Mouse (Mus musculus): ENCODE results near the gene Tcf7l2.

Gene Tcf7l2

GRCm38 (mm10) chr19:55741439-55741928, at the start of gene Tcf7l2:
Tcf7l2 (plus strand) TSS chr19:55741820.
- DNase-seq, result peak; percentile 9

- DNase-seq, result no peak
These were observed 47.0 kb upstream of the Tcf7l2 start for GRCm38 (mm10) chr19:55694651-55695050.

- DNase-seq, result no peak
These were observed 46.2 kb upstream of the Tcf7l2 start for GRCm38 (mm10) chr19:55695418-55695817.

GRCm38 (mm10) chr19:55698892-55699291, 42.7 kb upstream of the Tcf7l2 start:
- DNase-seq, result no peak

- DNase-seq, result no peak
These were observed 41.4 kb upstream of the Tcf7l2 start for GRCm38 (mm10) chr19:55700214-55700568.

- DNase-seq, result no peak
These were observed 40.9 kb upstream of the Tcf7l2 start for GRCm38 (mm10) chr19:55700569-55701282.

DNA sequence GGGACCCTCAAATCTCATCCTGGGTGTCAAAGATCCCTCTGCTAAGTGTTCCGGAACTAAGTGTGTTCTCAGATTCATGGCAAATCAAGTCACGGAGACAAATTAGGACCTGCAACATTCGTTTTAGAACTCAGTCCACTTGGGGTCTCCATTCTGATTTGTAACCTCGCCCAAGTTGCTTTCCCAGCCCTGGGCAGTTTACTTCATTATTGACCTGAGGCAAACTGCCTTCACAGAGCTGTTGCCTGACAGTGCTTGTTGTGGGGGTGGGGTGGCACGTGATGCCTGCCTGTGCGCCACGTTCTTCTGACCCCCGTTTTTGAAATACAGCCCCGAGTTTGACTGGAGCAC, 40.4 kb upstream of the Tcf7l2 start:
- no peak for DNase-seq

DNA sequence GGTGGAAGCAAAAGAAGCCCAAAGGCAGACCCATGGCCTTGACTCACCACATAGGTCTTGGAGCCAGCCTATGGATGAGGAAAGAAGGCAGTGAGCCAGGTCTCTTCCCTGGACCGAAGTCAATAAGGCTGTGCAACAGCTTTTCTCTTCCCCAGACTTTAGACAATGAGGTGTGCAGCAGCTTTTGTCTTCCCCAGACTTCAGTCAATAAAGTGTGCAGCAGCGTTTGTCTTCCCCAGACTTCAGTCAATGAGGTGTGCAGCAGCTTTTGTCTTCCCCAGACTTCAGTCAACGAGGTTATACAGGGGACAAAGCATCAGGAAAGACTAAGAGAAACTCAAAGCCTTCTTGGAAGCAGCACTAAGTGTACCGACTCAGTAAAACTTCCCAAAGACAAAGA, 39.5 kb upstream of the Tcf7l2 start:
- no peak for DNase-seq

GRCm38 (mm10) chr19:55702716-55703115, 38.9 kb upstream of the Tcf7l2 start:
- DNase-seq, result no peak

- DNase-seq, result no peak
These were observed 37.5 kb upstream of the Tcf7l2 start for GRCm38 (mm10) chr19:55704071-55704470.

- no peak for DNase-seq
These were observed 35.3 kb upstream of the Tcf7l2 start for GRCm38 (mm10) chr19:55706300-55706699.

DNA sequence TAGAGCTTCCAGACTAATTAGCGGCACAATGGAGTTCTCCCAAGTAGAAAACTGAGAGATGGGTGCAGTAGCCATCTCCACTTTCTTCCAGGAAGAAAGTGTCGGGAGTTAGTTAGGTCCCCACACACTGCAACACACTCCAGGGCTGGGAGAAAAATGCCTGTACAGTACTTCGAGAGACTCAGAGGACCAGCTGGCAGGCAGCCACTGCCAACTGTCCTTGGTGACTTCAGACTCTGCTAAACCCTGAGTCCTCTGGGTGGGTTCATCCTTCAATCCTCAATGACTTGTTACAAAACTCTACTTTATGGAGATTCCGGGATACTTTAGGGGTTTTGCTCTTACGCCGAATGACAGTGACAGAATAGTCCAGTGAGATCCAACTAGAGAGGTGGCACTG, 34.8 kb upstream of the Tcf7l2 start:
- no peak for DNase-seq

DNA sequence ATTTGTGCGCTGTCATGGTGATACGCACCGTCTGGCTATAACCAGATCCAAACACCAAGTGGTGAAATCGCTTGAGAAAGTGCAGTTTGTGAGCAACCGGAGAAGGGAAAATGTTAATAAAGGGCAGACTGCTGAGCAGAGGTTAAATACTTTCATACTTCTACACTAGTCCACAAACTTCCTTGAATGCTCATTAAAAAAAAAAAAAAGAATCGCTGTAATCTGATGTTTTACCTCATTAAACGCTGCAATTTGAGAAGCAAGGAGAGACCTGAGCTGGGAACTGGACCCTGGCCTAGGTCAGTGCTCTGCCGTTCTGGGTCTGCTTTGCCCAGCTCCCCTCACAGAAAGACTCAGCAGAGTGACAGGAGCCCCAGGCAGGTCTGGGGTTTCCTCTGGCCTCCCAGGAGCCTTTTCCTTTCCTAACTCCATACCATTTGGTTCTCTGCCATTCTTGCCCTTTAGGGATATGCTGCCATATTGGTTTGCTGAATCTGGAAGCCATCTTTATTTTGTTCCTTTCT, 33.5 kb upstream of the Tcf7l2 start:
- no peak for DNase-seq

DNA sequence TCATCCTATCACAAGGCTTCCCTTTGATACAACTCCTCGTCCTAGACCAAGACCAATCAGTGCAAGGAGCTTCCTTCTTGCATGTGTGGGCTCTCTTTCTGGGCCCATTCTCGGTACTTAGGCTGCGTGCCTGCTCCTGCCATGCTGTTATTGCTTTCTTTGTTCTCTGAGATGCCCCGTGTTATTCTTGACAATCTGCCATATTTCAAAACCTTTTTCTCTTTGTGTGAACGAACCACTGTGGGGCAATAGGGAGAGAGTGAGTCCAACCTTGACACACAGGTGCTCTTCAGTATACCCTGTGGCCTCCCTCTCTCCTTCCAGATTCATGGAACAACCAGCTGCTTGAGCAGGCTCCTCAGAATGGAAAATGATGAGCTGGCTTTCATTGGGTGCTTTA, 30.8 kb upstream of the Tcf7l2 start:
- DNase-seq, result no peak

- no peak for DNase-seq
These were observed 29.9 kb upstream of the Tcf7l2 start for GRCm38 (mm10) chr19:55711701-55712100.

DNA sequence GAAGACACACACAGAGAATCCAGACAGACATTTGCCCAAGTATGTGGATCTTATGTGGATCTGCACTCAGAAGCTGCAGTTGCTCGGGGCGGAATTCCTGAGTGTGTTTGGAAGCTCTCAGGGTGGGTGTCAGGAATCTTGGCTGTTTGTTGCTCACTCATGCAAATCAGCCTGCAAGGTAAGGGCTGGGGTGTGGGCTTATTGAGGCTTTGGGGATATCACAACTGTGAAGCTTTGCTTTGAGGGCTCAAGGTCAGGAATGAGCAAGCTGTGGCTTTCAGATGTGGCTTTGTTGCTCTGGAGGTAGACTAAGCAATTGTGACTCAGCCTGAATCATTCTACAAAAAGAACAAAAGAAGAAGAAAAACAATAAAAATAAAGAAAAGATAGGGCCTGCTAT, 28.9 kb upstream of the Tcf7l2 start:
- no peak for DNase-seq

GRCm38 (mm10) chr19:55714015-55714414, 27.6 kb upstream of the Tcf7l2 start:
- no peak for DNase-seq

DNA sequence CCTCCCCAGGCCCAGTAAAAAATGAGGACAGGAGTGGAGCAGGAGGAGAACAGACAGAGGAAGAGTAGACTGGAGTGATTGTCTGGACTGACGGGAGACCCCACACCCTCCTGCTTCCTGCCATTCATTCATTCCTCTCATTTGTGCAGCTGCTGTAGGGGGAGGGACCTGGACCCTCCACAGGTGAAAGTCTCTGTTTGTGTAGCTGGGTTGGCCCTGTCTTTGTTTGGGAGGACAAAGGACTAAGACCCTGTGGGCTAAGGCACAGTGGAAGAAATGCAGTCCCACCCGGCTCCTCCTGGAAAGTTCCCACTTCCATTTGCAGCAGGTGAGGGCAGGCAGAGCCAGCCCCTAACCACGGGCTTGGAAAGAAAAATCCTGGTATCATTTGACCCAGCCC, 27.0 kb upstream of the Tcf7l2 start:
- DNase-seq, result no peak

DNA sequence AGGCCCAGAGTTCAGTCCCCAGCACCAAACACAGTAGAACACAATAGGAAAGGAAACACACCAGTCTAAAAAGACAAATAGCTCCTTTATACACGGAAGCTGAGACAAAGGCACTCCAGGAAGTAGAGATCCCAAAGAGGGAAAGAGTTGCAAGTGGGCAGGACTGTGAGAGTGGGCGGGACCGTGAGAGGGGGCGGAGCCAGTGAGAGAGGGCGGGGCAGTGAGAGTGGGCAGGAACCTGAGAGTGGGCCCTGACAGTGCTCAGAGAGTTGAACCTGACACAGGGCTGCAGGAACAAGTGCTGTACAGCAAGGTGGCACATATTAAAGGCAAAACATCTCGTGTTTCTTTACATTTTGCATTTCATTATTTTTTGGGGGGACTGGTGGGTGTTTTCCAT, 22.5 kb upstream of the Tcf7l2 start:
- DNase-seq, result no peak

GRCm38 (mm10) chr19:55719524-55720408, 21.9 kb upstream of the Tcf7l2 start:
- DNase-seq, result no peak

DNA sequence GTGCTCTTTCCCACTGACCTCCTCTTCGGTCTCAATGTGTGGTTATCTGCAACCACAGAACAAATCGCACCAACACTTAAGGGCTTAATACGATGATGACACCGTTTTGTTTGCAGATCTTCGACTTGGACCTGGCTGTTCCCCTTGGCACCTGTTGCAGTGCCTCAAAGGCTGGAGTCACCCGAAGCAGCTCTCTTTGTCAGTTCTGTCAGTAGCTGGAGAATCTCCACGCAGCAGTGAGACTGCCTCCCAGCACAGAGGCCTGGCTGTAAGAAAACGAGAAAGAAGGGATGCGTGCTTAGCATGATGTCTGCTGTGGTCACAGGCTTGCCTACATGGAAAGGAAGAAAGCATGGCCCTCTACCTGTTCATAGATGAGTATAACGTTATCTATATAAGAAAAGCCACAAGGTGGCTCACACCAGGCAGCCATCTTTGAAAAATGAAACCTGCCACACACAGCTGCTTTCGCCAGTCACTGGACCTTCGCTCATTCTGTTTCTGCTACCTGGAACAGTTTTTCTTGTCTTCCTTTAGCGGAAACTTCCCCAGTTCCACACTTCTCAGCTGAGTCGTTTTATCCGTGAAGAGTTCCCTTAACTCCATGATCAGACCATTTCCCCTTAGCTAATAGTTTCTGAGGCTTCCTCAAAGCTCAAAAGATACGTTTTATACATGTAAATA, 21.1 kb upstream of the Tcf7l2 start:
- no peak for DNase-seq

DNA sequence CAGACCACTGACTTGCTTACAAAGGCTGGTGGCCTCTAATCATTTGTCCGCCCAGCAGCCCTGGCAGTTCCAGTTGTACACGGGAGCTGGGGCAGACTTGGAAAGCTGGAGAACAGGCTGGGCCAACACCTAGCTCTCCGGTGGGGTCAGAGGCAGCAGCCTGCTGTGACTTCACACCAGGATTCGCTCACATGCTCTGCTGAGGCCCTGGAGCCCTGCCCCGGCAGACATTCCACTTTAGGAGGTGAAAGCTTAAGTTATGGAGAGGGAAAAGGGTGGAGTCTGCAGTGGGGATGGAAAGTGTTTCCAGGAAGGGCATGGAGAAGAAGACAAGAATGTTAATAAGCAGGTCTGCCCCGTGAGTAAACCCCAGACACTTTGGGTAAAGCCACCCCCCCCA, 19.2 kb upstream of the Tcf7l2 start:
- no peak for DNase-seq

- no peak for DNase-seq
These were observed 12.2 kb upstream of the Tcf7l2 start for GRCm38 (mm10) chr19:55729376-55729775.
